Mouse (Mus musculus) spleen, postnatal 4 days (tissue): ENCODE data around the gene Epn2.
"Not testable (repeated sequence)": the region's sequence is repeated elsewhere in the genome, so short reads cannot be mapped to it uniquely, and the experiment has no call there.

Experiments used
- DNase-seq, 2 experiments: peaks; one replicate each; pipeline ENCODE4 v3.0.0; 2022; ENCODE audit warnings: low spot score in 2 of 2

Gene Epn2

DNA sequence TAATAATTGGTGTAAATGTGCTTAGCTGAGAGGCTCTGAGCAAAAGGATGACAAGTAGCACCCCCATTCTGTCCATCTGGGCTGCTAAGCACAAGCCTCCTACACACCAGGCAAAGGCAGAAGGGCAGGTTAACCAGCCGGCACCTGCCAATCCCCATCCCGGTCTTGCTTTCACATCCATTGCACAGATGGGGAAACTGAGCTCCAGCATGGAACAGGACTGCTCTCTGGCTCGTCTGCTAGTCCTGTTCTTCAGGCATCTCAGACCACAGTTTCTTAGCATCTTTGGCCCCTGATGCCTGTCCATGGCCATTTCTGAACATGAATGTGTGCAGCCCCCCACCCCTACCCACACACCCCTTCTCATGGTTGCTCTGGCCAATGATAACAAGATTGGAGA lies 12.6 kb upstream of the Epn2 start:
- DNase-seq: no peak

DNA sequence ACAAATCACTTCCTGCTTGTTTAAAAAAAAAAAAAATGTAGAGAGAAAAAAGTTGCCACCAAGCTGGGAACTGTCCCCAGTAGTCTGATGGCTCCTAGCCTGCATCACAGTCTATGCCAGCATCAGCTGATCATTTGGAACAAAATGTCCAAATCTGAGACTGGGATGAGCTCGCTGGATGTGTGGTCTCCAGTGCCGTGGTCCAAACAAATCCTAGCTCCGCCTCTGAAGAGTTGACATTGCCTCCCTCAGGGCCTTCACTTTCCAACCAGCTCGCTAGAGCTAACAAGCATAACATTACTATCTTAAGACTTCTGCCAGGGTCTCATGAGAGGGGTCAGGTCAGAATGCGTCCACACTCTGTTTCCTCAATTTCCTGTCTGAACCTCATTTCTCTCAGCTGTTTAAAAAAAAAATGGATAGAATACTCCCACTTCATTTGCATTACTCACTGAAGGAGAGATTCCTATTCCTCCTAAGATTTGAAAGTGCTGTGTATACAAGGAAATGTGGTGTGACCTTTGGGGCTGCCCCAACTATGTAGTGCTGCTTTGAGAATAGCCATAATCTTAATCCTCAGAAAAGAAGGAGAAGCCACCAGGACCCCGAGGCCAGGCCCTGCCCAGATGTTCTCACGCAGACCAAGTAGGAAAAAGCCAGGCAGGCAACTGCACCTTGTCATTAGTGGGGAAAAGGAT lies 11.2 kb upstream of the Epn2 start:
- DNase-seq: no peak

DNA sequence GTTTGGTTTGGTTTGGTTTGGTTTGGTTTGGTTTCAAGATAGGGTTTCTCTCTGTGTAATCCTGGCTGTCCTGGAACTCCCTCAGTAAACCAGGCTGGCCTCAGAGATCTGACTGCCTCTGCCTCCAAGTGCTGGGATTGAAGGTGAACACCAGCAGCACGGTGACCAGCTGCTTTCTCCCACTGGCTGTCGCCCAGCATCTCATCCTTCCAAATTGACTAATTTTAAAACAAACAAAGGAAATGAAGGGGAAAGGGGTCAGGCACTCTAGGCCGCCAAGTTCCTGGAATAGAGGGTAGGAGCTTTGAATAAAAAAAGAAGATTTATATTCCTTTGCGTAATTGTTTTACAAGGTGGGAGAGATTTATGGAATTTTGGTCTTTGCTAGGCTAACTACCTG lies 5.9 kb upstream of the Epn2 start:
- no peak for DNase-seq

DNA sequence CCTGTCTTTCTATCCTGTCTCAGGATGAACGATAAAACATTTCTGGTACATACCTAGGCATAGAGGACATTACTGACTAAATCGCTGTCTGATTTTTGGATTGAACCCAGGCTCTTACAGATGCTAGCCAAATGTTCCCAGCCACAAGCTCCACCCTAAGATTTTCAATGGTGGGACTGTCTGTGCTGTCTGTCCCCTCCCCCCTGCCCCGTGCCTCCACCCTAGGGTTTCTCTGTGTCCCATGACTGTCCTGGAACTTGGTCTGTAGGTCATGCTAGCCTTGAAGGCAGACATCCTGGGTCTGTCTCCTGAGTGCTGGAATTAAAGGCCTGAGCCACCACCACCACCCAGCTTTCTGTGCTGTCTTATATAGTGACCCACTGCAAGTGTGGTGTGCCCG lies 5.3 kb upstream of the Epn2 start:
- DNase-seq: no peak

DNA sequence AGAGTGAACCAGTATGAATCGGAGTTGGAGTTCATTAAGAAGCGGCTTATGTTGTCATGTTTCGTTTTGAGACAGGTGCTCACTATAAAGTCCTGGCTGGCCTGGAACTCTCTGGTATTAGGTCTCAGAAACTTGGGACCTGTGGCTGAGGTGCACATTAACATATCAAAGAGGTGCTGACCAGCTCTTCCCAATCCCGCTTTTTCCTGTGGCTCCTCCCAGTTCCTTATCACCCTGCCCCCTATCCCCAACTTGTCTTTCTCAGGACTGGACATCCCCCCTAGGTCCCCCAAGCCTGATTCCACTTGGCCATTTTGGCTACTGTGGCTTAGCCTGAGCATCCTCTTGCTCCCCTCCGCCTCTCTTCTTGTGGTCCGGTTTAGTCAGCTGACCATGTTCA lies 4.6 kb upstream of the Epn2 start:
- no peak for DNase-seq

DNA sequence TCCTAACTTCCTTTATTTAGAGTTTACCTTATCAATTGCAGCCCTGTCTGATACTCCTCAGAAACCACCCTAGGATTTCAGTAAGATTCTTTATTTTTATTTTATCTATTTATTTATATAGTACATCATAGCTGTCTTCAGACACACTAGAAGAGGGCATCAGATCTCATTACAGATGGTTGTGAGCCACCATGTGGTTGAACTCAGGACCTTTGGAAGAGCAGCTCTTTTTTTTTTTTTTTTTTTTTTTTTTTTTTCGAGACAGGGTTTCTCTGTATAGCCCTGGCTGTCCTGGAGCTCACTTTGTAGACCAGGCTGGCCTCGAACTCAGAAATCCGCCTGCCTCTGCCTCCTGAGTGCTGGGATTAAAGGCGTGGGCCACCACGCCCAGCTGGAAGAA lies 3.3 kb upstream of the Epn2 start:
- not testable (repeated sequence) for DNase-seq

DNA sequence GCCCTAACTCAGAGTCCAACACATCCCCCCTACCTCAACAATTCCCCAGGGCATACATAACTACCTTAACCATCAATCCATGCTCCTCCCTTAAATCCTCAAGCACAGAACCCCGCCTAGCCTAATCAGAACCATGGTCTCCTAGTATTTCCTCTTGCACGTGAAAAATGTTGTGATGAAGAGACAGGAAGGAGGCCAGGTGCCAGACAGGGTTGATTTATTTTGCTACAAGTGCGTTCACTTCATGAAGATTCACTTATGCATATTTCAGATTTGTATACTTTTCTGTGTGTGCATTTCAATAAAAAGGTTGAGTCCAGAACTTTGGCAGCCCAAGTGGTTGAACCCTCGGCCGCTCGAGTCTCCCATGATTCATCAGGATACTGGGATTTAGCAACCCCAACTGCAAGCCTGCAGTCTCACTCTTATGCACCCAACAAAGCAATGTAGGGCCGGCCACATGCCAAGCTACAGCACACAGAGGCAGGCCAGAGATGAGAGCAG lies 443 bp upstream of the Epn2 start:
- no peak for DNase-seq

DNA sequence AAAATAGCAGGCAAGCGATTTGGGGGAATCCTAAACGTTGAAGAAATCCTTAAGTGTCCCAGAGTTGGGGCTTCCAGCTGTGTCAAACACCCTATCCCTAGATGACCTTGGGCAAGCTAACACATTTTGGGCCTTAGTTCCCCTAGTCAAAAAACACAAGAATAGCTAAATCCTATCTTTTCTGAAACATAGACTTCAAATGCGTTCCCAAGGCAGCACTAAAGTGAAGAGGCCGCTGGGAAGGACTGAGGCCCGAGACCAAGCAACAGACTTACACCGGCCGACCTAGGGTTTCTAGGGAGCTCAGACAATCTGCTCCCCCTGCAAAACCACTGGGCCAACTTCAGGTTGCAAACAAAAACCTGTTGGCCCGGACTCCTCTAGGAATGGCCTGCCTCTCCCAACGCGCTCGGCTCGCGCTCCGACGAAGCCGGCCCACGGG lies 925 bp downstream of the Epn2 start:
- no peak for DNase-seq

DNA sequence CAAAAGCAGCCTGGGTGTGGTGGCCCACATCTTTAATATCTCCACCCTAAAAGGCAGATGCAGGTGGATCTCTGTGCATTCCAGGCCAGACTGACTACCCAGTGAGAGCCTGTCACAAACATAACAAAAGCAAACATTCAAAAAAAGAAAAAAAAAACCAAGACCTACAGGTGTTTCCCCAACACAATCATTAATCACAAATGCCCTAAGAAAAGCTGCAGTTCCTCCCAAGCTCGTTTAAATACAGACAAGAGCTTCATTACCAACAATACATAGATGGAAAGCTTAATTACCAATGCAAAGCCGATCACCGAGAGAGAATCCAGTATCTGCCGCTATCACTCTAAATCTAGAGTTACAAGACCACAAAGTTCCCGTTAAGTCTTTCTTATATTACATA lies 1.5 kb downstream of the Epn2 start:
- no peak for DNase-seq

DNA sequence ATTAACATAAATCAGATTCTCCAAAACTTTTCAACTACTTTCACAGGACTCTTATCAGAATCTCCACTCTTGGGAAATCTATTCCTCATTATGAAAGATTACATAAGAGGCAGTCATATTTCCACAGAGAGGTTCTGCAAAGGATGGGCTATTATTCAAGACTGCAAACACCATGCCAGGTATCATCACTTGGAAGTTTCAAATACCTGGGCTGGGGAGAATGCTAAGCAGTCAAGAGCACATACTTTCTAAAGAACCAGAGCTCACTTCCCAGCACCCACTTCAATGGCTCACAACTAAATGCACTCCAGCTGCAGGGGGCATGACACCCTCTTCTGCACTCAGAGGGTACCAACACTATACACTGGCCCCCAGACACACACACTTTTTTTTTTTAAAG lies 2.1 kb downstream of the Epn2 start:
- DNase-seq: no peak

DNA sequence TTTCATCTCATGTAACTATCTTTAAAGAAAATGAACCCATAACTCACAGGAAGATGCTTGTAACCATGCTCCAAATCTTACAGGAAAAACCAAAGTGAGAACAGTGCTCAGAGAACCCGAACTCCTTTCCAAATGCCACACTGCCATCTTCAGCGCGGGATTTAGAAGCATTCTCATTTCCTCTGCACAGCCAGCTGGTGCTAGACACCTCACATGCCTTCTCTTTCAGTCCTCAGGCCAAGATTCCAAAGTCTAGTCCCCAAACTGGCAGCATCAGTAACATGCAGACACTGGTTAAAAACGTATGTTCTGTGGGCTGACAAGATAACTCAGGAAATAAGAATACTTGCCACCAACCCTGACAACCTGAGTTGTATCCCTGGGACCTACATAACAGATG lies 6.2 kb downstream of the Epn2 start:
- no peak for DNase-seq

DNA sequence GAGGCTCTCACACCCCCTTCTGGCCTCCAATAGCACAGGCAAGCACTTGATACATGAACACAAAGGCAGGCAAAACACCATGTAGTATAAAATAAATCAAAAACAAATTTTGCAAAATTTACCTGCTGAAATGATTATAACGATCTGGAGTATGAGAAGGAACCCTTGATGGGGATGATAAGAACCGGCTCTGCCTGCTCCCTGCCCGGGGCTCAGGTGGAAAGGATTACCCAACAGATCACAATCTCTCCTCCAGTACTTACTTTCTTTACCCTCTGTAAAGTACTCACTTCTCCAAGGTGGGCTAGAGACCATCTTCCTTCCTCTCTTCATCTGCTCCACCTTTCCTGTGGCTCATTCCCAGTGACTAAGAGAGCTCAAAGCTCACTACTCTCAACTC lies 8.3 kb downstream of the Epn2 start:
- no peak for DNase-seq

DNA sequence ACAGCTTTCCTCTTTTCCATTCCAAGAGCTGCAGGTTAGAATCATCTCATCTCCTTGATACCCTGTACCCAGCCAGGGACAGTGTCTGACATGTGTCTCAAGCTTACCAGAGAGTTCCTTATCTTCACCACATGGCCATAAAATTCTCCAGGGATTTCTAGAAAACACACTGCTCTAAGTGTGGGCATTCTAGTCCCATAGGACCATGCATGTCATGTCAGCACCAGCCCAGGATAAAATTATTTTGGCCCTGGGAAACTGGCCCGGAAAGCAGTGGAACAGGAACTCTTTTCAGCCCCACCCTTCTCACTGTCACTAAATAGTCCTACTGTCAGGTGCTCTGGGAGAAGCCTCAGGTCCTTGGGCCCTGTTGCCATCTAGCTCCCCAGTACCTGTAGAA lies 9.8 kb downstream of the Epn2 start:
- no peak for DNase-seq

DNA sequence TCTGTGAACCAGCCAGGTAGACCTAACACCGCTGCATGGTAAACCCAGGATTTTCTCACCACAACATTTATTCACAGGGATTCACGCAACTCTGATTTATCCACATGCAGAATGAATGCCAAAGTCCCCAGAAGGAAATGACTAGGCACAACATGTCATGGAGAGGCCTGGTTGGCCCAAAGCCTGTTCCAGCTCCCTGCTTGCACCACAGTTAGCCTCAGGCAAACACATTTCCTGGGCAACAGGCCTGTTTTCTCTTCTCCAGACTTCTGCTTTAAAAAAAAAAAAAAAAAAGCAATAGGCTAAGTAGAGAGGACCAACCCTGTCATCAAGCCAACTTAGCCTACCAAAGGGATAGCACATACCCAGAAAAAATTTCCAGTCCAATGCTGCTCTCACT lies 14.9 kb downstream of the Epn2 start:
- DNase-seq: no peak

DNA sequence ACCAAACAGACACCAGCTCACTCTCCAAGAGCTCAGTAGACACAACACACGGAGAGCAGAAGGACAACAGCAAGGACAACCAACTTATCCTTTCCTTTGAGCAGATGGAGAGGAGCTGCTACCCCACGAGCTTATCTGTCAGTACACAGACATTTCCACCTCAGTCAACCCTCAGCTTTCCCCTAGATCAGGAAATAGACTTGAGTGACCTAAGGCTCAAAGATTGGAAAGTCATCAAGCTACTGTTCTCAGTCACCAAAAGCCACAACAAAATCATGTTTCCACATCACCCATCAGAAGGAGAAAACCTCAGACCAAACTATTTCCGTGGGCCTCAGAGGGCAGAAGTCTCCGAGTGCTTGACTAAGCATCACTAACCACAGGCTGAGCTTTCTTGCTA lies 15.5 kb downstream of the Epn2 start:
- no peak for DNase-seq

DNA sequence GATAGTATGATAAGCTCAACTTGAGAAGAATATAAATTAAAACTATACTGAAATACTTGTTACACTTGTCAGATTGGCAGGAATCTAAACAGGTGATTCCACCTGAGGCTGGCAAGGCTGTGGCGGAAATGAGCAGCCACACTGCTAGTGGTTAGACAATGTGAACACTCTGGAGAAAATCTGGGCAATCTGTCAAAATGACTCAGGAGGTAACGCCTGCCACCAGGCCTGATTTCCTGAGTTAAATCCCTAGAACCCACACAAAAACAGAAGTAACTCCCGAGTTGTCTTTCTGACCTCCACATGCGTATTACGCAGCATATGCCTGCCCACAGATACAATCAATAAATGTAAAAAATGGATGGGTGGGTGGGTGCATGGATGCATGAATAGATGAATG lies 17.1 kb downstream of the Epn2 start:
- DNase-seq: no peak

DNA sequence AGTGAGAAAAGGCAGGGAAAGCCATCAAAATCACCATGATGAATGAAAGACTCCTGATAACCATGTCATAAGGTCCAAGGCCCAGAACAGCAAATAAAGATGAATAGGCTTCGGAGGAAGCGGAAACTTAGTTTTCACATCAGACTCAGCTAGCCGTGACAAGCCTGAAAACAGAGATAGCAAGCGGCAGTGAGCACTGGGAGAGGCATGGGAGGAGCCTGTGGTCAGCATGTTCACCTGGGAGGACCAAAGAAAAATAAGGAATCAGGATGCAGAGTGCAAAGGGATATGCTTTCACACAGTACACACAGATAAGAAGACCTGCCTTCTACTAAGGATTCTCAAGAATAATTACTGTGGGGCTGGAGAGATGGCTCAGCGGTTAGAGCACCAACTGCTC lies 19.9 kb downstream of the Epn2 start:
- no peak for DNase-seq

DNA sequence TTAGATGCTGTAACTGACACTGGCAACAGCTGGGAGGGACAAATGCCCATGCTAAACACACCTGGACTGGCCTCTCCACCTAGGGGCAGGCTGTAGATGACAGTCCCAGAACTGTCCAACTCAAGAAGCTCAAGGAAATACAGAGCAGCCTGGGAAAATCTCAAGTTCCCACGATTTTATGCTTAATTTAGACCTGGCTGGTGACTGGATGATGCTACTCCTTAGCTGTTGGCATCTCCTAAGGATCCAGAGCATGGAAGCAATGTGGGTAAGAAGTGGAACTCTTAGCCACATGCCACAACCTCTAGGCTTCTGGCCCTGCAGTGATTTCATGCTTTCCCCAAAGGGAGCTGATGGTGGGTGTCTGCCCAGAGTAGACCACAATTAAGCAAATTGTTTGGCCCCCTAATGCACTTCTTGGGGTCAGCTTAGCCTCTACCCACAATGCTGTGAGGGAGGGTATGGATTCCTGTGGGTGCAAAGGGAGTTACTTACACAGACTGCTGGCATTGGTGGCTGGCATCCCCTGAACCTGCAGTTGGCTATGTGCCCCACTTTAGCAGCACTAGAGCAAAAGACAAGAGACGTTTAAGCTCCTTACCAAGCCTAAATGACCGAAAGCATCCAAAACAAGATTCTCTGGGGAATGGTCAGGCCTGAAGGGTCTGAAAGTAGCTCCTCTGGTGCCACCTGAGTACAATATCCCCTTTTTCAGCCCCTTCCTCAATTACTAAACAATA lies 26.3 kb downstream of the Epn2 start:
- DNase-seq: no peak

DNA sequence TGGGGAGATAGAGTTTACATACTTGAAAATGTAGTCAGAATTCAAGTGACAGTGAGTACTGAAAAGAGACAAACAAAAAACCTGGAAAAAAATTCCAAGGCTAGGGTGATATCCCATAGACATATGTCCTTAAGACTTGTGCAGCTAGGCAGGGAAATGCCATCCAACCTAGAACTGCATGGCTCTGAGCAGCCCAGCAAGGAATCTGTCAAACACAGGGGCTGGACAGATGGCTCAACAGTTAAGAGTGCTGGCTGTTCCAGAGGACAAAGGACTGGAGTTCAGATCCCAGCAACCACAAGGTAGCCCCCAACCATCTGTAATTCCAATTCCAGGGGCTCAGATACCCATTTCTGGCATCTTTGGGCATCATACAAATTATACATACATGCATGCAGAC lies 28.9 kb downstream of the Epn2 start:
- no peak for DNase-seq

DNA sequence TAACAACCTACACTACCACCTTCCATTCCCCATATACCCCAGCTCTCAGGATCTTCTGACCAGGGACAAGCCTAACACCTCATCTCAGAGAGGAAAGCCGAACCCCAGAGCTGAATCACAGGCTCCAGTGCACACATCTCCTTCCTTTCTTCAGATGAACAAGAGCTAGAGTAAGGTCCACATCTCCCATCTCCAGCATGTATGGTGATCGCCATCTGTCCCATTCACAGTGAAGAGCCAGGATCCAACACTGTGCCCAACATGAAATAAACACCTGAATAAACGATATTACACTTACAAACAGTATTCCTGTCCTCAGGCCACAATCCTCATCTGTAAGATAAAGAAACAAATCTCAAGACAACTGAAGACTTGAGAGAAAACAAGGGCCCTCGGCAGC lies 31.8 kb downstream of the Epn2 start:
- no peak for DNase-seq

DNA sequence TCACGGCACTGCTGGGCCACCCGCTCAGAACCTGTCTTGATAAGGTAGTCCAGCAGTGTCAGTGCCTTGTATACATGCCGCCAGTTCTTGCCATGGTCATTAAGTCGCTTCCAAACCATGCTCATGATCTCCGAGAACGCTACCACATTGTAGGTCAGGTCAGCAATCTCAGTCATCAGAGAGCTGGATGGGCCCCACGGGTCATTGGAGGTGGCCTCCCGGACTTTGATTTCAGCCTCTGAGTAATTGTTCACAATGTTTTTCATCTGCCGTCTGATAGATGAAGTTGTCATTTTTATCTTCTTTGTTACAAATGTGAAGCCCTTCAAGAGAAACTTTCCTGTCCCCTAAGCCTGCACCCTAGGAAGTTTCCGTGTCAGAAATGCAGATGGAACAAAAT lies 33.0 kb downstream of the Epn2 start:
- DNase-seq: no peak

DNA sequence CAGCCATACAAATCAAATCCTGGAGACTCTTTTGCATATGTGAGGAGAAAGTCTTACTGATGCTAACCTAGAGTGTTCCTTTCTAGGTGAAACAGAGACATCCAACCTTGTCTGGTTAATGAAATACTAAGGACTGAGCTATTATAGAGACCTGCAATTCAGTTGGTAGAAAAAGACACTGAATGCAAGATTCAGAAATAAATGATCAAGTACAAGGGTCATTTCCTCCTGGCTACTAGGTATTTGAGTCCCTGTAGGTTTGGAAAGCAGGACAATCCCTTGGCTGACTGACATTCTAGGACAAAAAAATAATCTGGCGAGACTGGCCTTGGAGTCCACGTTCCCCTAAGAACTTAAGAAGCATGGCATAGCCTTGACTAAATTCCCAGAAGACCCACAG lies 33.9 kb downstream of the Epn2 start:
- no peak for DNase-seq

DNA sequence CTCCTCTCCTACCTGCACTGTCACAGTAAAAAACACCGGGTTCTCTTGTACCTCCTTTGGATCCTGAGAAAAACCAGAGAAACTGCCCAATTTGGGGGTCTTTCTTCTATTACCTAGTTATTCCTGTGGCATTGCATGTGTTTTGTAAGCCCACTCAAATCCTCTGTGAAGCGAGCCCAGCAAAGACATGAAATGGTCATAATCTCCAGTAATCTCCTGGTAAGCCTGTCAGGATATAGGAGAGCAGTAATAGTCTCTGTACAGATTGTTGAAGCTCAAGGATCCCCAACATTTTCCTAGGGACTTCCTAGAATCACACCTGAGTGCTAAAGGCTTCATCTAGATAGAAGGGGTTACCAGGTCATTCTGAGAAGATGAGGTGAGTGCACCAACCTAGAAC lies 38.4 kb downstream of the Epn2 start:
- no peak for DNase-seq

DNA sequence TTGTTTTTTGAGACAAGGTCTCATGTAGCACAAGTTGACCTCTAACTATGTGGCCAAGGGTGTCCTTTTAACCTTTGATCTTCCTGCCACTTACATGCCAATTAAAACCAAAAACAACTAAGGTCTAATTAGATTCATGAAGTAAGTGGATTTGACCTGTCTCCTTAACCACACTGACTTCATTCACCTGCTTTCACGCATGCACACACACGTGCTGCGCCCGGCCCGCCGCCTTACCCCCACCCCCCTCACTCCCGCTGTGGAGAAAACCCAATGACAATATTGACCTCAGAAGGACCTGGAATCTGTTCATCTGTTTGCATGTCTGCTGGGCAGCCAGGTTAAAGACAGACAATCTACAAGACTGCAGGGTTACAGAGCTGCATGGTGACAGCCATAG lies 38.8 kb downstream of the Epn2 start:
- no peak for DNase-seq
